Mouse (Mus musculus): ENCODE data around the gene Fam57b. TPM values are rescaled to one million over a fixed set of nuclear protein-coding genes. Genes with fewer than 3 reads are reported as not detected.

Fam57b gene
- polyA plus RNA-seq, 1 experiment = 27.3 TPM

- DNase-seq (ENCODE audit: low read depth) = no peak
Observed at GRCm38 (mm10) chr7:126869780-126870519, 72.5 kb downstream of the Fam57b start.

- DNase-seq (ENCODE audit: low read depth) = no peak
Observed at GRCm38 (mm10) chr7:126870520-126870891, 73.0 kb downstream of the Fam57b start.

GRCm38 (mm10) chr7:126877239-126877638, 79.8 kb downstream of the Fam57b start:
- DNase-seq (ENCODE audit: low read depth) = no peak

Other genes starting within 250 kb of the Fam57b start
- gene Eif3c, start 231.3 kb upstream of the Fam57b start, polyA plus RNA-seq (2012; rRNA removed) = 111 and 114 TPM in 2 replicates
- gene Apobr, start 212.7 kb upstream of the Fam57b start, polyA plus RNA-seq (2012; rRNA removed) = 22.4 and 30.5 TPM in 2 replicates
- gene Cln3, start 211.9 kb upstream of the Fam57b start, polyA plus RNA-seq (2012; rRNA removed) = 76.8 and 98.2 TPM in 2 replicates
- gene Il27, start 202.7 kb upstream of the Fam57b start, polyA plus RNA-seq (2012; rRNA removed) = 0.13 TPM in 1 of 2 replicates, not detected in the other
- gene Nupr1, start 166.8 kb upstream of the Fam57b start, polyA plus RNA-seq (2012; rRNA removed) = 49.9 and 55.5 TPM in 2 replicates
- gene Sgf29, start 148.4 kb upstream of the Fam57b start, polyA plus RNA-seq (2012; rRNA removed) = 25.4 and 48.2 TPM in 2 replicates
- 107 and 126 TPM in 2 replicates for gene Sult1a1, start 121.2 kb upstream of the Fam57b start, polyA plus RNA-seq (2012; rRNA removed)
- gene Bola2, start 102.3 kb upstream of the Fam57b start, polyA plus RNA-seq (2012; rRNA removed) = 70.6 and 75.0 TPM in 2 replicates
- 24.2 and 26.3 TPM in 2 replicates for gene Slx1b, start 101.9 kb upstream of the Fam57b start, polyA plus RNA-seq (2012; rRNA removed)
- 38.2 and 61.2 TPM in 2 replicates for gene Coro1a, start 89.9 kb upstream of the Fam57b start, polyA plus RNA-seq (2012; rRNA removed)
- 146 and 169 TPM in 2 replicates for gene Mapk3, start 38.1 kb upstream of the Fam57b start, polyA plus RNA-seq (2012; rRNA removed)
- 7.6 and 51.9 TPM in 2 replicates for gene Gdpd3, start 31.3 kb upstream of the Fam57b start, polyA plus RNA-seq (2012; rRNA removed)
- 212 and 269 TPM in 2 replicates for gene Ypel3, start 20.7 kb upstream of the Fam57b start, polyA plus RNA-seq (2012; rRNA removed)
- 1.9 and 2.1 TPM in 2 replicates for gene Tbx6, start 16.2 kb upstream of the Fam57b start, polyA plus RNA-seq (2012; rRNA removed)
- gene Ppp4c, start 5.2 kb upstream of the Fam57b start, polyA plus RNA-seq (2012; rRNA removed) = 129 and 161 TPM in 2 replicates
- gene 4930451I11Rik, start 34.0 kb downstream of the Fam57b start, polyA plus RNA-seq (2012; rRNA removed) = not detected in 2 replicates
- 0.13 TPM in 1 of 2 replicates, not detected in the other for gene Doc2a, start 49.7 kb downstream of the Fam57b start, polyA plus RNA-seq (2012; rRNA removed)
- gene Hirip3, start 64.3 kb downstream of the Fam57b start, polyA plus RNA-seq (2012; rRNA removed) = 3.2 and 6.0 TPM in 2 replicates
- gene Ino80e, start 64.7 kb downstream of the Fam57b start, polyA plus RNA-seq (2012; rRNA removed) = 33.7 and 39.6 TPM in 2 replicates
- gene Taok2, start 87.0 kb downstream of the Fam57b start, polyA plus RNA-seq (2012; rRNA removed) = 55.9 and 62.6 TPM in 2 replicates
- gene Tmem219, start 125.2 kb downstream of the Fam57b start, polyA plus RNA-seq (2012; rRNA removed) = 88.1 and 102 TPM in 2 replicates
- gene Kctd13, start 131.2 kb downstream of the Fam57b start, polyA plus RNA-seq (2012; rRNA removed) = 19.7 and 21.3 TPM in 2 replicates
- gene Asphd1, start 151.9 kb downstream of the Fam57b start, polyA plus RNA-seq (2012; rRNA removed) = 0.26 and 0.32 TPM in 2 replicates
- 2.5 and 2.8 TPM in 2 replicates for gene Sez6l2, start 152.9 kb downstream of the Fam57b start, polyA plus RNA-seq (2012; rRNA removed)
- gene Cdipt, start 178.2 kb downstream of the Fam57b start, polyA plus RNA-seq (2012; rRNA removed) = 240 and 245 TPM in 2 replicates
- gene Cdiptos, start 178.4 kb downstream of the Fam57b start, polyA plus RNA-seq (2012; rRNA removed) = 5.3 and 8.5 TPM in 2 replicates
- 84.9 and 85.3 TPM in 2 replicates for gene Mvp, start 217.0 kb downstream of the Fam57b start, polyA plus RNA-seq (2012; rRNA removed)
- 2.4 and 5.3 TPM in 2 replicates for gene Pagr1b, start 218.8 kb downstream of the Fam57b start, polyA plus RNA-seq (2012; rRNA removed)
- gene Pagr1a, start 219.7 kb downstream of the Fam57b start, polyA plus RNA-seq (2012; rRNA removed) = 6.9 and 8.0 TPM in 2 replicates
- gene Gm42742, start 223.4 kb downstream of the Fam57b start, polyA plus RNA-seq (2012; rRNA removed) = 19.8 and 21.2 TPM in 2 replicates
- 7.3 and 8.9 TPM in 2 replicates for gene Prrt2, start 223.5 kb downstream of the Fam57b start, polyA plus RNA-seq (2012; rRNA removed)
- 80.5 and 81.9 TPM in 2 replicates for gene Maz, start 229.4 kb downstream of the Fam57b start, polyA plus RNA-seq (2012; rRNA removed)
- gene Kif22, start 244.8 kb downstream of the Fam57b start, polyA plus RNA-seq (2012; rRNA removed) = 1.3 and 2.1 TPM in 2 replicates